In genomic region chr2:164436961-164437360, GRCm38 (mm10) we compare ENCODE assay signal across 8 mouse cellular contexts. TPM values are rescaled to one million over a fixed set of nuclear protein-coding genes. Genes with fewer than 3 reads are reported as not detected.
DNase-seq lines count a peak whose midpoint lies in the region; ATAC-seq and TF ChIP-seq lines count a peak whose summit lies in the region.

No protein-coding gene starts in this region.

- no peak overlapping the region for H3K4me3 ChIP-seq in cerebellum, adult 2 months (replicated peaks; ENCODE audit: insufficient read depth, low read depth, low read length)
- H3K4me3 ChIP-seq in intestine, embryonic 15.5 days (replicated peaks): peak overlapping the region; percentile 15
- H3K4me3 ChIP-seq in liver, embryonic 13.5 days (replicated peaks): no peak overlapping the region
- H3K4me3 ChIP-seq in forebrain, embryonic 11.5 days (ENCODE audit: low read depth, low read length): no peak overlapping the region

- no peak for DNase-seq in cerebellum, adult 2 months
- DNase-seq in cerebellum, adult 9-10 months: no peak
- peak; percentile 76 for DNase-seq in Muller cell, postnatal 12 days (ENCODE audit: inconsistent ontology term)
- no peak for DNase-seq in liver, embryonic 13.5 days
- DNase-seq in testis, postnatal 10 days (ENCODE audit: low spot score): no peak
- DNase-seq in MN1 (ENCODE audit: low spot score): no peak
- no peak for DNase-seq in forebrain, embryonic 11.5 days (ENCODE audit: low spot score)

- H3K36me3 ChIP-seq in intestine, embryonic 15.5 days: no peaks in the 10 kb centered on the region
- H3K36me3 ChIP-seq in liver, embryonic 13.5 days: no peaks in the 10 kb centered on the region
- no peaks in the 10 kb centered on the region for H3K36me3 ChIP-seq in forebrain, embryonic 11.5 days (ENCODE audit: control insufficient read depth, insufficient read depth, low read length)

- peak overlapping the region; percentile 17; the same call in 1 of the 2 replicates for H3K27ac ChIP-seq in cerebellum, adult 2 months (ENCODE audit: insufficient read depth, low read length)
- H3K27ac ChIP-seq in intestine, embryonic 15.5 days: peak overlapping the region; percentile 93
- H3K27ac ChIP-seq in liver, embryonic 13.5 days: peak overlapping the region; percentile 59
- H3K27ac ChIP-seq in forebrain, embryonic 11.5 days (ENCODE audit: low read depth, low read length): no peak overlapping the region

- WGBS in cerebellum, adult 2 months: 55% methylated on average over 3 of the region's 3 CpGs
- 50% methylated on average over 3 of the region's 3 CpGs for WGBS in intestine, embryonic 15.5 days
- 25% methylated on average over 3 of the region's 3 CpGs for WGBS in liver, embryonic 13.5 days (ENCODE audit: insufficient replicate concordance)
- WGBS in forebrain, embryonic 11.5 days: 54% methylated on average over 3 of the region's 3 CpGs

- no peaks in the 10 kb centered on the region for H3K9me3 ChIP-seq in intestine, embryonic 15.5 days
- H3K9me3 ChIP-seq in liver, embryonic 13.5 days (replicated peaks): no peaks in the 10 kb centered on the region
- H3K9me3 ChIP-seq in forebrain, embryonic 11.5 days (ENCODE audit: control insufficient read depth, low read length): no peaks in the 10 kb centered on the region

- H3K9ac ChIP-seq in intestine, embryonic 15.5 days: peak overlapping the region; percentile 35
- H3K9ac ChIP-seq in liver, embryonic 13.5 days: no peak overlapping the region
- H3K9ac ChIP-seq in forebrain, embryonic 11.5 days (ENCODE audit: low read length): no peak overlapping the region

- ATAC-seq in intestine, embryonic 15.5 days: peak; percentile 61
- peak; percentile 15; the same call in 1 of the 2 replicates for ATAC-seq in liver, embryonic 13.5 days (ENCODE audit: low read depth)
- ATAC-seq in forebrain, embryonic 11.5 days (replicated peaks; ENCODE audit: low FRiP score): no peak

- H3K4me2 ChIP-seq in intestine, embryonic 15.5 days (replicated peaks): peak overlapping the region; percentile 83
- H3K4me2 ChIP-seq in liver, embryonic 13.5 days: peak overlapping the region; percentile 45
- no peak overlapping the region for H3K4me2 ChIP-seq in forebrain, embryonic 11.5 days (ENCODE audit: low read depth, low read length, severe bottlenecking)

- no peaks in the 10 kb centered on the region for H3K27me3 ChIP-seq in cerebellum, adult 2 months (ENCODE audit: control insufficient read depth, insufficient read depth, low read length)
- H3K27me3 ChIP-seq in intestine, embryonic 15.5 days (replicated peaks): no peaks in the 10 kb centered on the region
- H3K27me3 ChIP-seq in liver, embryonic 13.5 days: peaks cover 32% of the 10 kb centered on the region
- H3K27me3 ChIP-seq in forebrain, embryonic 11.5 days (ENCODE audit: control insufficient read depth, insufficient read depth, low read length): peaks cover 2% of the 10 kb centered on the region; the same call in 1 of the 2 replicates

- H3K4me1 ChIP-seq in cerebellum, adult 2 months (ENCODE audit: control insufficient read depth, insufficient read depth, low read length): no peaks in the 10 kb centered on the region
- H3K4me1 ChIP-seq in intestine, embryonic 15.5 days (replicated peaks): peaks cover 70% of the 10 kb centered on the region
- H3K4me1 ChIP-seq in liver, embryonic 13.5 days (replicated peaks): peaks cover 40% of the 10 kb centered on the region
- H3K4me1 ChIP-seq in forebrain, embryonic 11.5 days (replicated peaks; ENCODE audit: control insufficient read depth, insufficient read depth, low read length): peaks cover 5% of the 10 kb centered on the region; the same call in 1 of the 2 replicates

- TF ChIP-seq POLR2A in cerebellum, adult 2 months (IDR thresholded peaks at IDR 0.05; ENCODE audit: borderline replicate concordance, insufficient read depth, low read length): no peak

- TF ChIP-seq CTCF in cerebellum, adult 2 months (IDR thresholded peaks at IDR 0.05; ENCODE audit: borderline replicate concordance, insufficient read depth, low read depth, low read length): no peak

RNA-seq across cellular contexts. Expression of gene Sdc4, which starts 6.7 kb away (rescaled TPM):
- 65.7 and 69.5 TPM in 2 replicates for polyA plus RNA-seq in cerebellum, adult 2 months (2012; rRNA removed)
- polyA plus RNA-seq in intestine, embryonic 15.5 days (2015; fragmentation: Nextera tagmentation; extraction: Ambion mirVana): 120 and 126 TPM in 2 replicates
- polyA plus RNA-seq in liver, embryonic 13.5 days (2015; fragmentation: Nextera tagmentation; extraction: Ambion mirVana): 33.6 and 37.0 TPM in 2 replicates
- polyA plus RNA-seq in forebrain, embryonic 11.5 days (2014; fragmentation: Nextera tagmentation; extraction: Ambion mirVana): 15.3 and 15.9 TPM in 2 replicates

RNA-seq across cellular contexts. Expression of gene Sys1, which starts 19.8 kb away (rescaled TPM):
- 73.7 and 75.4 TPM in 2 replicates for polyA plus RNA-seq in cerebellum, adult 2 months (2012; rRNA removed)
- polyA plus RNA-seq in intestine, embryonic 15.5 days (2015; fragmentation: Nextera tagmentation; extraction: Ambion mirVana): 51.1 and 61.9 TPM in 2 replicates
- polyA plus RNA-seq in liver, embryonic 13.5 days (2015; fragmentation: Nextera tagmentation; extraction: Ambion mirVana): 28.5 and 33.2 TPM in 2 replicates
- polyA plus RNA-seq in forebrain, embryonic 11.5 days (2014; fragmentation: Nextera tagmentation; extraction: Ambion mirVana): 63.4 and 71.2 TPM in 2 replicates

RNA-seq across cellular contexts. Expression of gene Gm20458, which starts 23.8 kb away (rescaled TPM):
- 16.7 and 21.0 TPM in 2 replicates for polyA plus RNA-seq in cerebellum, adult 2 months (2012; rRNA removed)
- polyA plus RNA-seq in intestine, embryonic 15.5 days (2015; fragmentation: Nextera tagmentation; extraction: Ambion mirVana): 9.4 and 18.5 TPM in 2 replicates
- polyA plus RNA-seq in liver, embryonic 13.5 days (2015; fragmentation: Nextera tagmentation; extraction: Ambion mirVana): 5.3 and 5.7 TPM in 2 replicates
- polyA plus RNA-seq in forebrain, embryonic 11.5 days (2014; fragmentation: Nextera tagmentation; extraction: Ambion mirVana): 3.2 and 7.3 TPM in 2 replicates

RNA-seq across cellular contexts. Expression of gene Matn4, which starts 32.0 kb away (rescaled TPM):
- polyA plus RNA-seq in cerebellum, adult 2 months (2012; rRNA removed): 5.5 and 5.9 TPM in 2 replicates
- 9.3 and 11.0 TPM in 2 replicates for polyA plus RNA-seq in intestine, embryonic 15.5 days (2015; fragmentation: Nextera tagmentation; extraction: Ambion mirVana)
- 0.13 and 0.35 TPM in 2 replicates for polyA plus RNA-seq in liver, embryonic 13.5 days (2015; fragmentation: Nextera tagmentation; extraction: Ambion mirVana)
- polyA plus RNA-seq in forebrain, embryonic 11.5 days (2014; fragmentation: Nextera tagmentation; extraction: Ambion mirVana): not detected in 2 replicates

RNA-seq across cellular contexts. Expression of gene Rbpjl, which starts 34.0 kb away (rescaled TPM):
- polyA plus RNA-seq in cerebellum, adult 2 months (2012; rRNA removed): 0.34 and 0.36 TPM in 2 replicates
- 16.1 and 40.7 TPM in 2 replicates for polyA plus RNA-seq in intestine, embryonic 15.5 days (2015; fragmentation: Nextera tagmentation; extraction: Ambion mirVana)
- 0.02 TPM in 2 replicates for polyA plus RNA-seq in liver, embryonic 13.5 days (2015; fragmentation: Nextera tagmentation; extraction: Ambion mirVana)
- not detected in 2 replicates for polyA plus RNA-seq in forebrain, embryonic 11.5 days (2014; fragmentation: Nextera tagmentation; extraction: Ambion mirVana)
